Mouse (Mus musculus) left cerebral cortex, postnatal 36 days (tissue): ENCODE measurements around the gene Olfr1029. TPM values are rescaled to one million over a fixed set of nuclear protein-coding genes. Genes with fewer than 3 reads are reported as not detected.
"Not testable (repeated sequence)": the region's sequence is repeated elsewhere in the genome, so short reads cannot be mapped to it uniquely, and the experiment has no call there.

Experiments used
- DNase-seq, 2 experiments: peaks; one replicate each; pipeline ENCODE4 v3.0.0; 2021 to 2022; ENCODE audit warnings: low spot score in 2 of 2, mixed read lengths in 1 of 2
- intact Hi-C: fragments of 180-260 bp; cut with DNase I; formaldehyde crosslinking; loops from one replicate; pipeline ENCODE4 v1.15.1; 2025
- total RNA-seq, 2 experiments: library from RNA; stranded (reverse); gene quantifications; 2 replicates each; pipeline ENCODE4 v1.2.3; 2021

Gene Olfr1029
- total RNA-seq = not detected

DNA sequence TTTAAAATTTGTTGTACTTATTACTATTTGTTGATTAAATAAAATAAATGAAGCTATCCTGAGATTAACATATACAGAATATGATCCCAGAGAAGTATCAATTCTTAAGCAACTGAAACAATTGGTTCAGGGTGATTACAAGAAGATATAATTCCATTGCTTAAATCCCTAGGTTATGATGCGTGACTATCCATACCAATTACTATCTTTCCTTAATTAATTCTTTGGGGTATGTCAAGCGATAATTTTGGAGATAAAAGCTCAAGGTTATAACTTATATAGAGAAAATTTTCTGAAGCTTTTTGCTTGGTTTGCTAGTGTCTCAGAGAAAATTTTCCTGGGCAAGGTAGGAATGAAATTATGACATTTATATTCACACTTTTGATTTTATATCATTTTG is at the start of gene Olfr1029:
Olfr1029 (plus strand) TSS at position 301 of the 400 bp plus-strand sequence.
- no peak for DNase-seq
- intact Hi-C loops = no loop called here

- intact Hi-C loops = no loop called here
- no peak for DNase-seq
Measured at GRCm38 (mm10) chr2:85950137-85950536, 23.6 kb upstream of the Olfr1029 start, which contains the start of gene Olfr1028. TSS of gene Olfr1028 (plus strand) at chr2:85950437.

DNA sequence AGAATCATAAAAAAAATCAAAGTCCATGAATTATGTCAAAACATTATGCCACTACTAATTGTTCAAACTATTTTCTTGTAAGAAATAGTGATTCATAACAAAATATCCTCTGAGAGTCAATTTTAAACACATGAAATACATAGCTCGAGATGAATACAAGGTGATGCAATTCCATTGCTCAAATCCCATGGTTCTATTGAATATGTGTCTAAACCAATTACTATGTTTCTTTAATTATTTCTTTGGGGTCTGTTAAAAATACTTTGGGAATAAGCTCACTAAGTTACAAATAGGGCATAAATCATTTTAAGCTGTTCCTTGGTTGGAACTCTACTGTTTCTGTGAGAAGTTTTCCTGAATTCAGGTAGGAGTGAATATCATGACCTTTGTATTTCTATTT is 5.3 kb downstream of the Olfr1029 start, which contains the start of gene Olfr1030:
Olfr1030 (plus strand) TSS at position 301 of the 400 bp plus-strand sequence.
- no peak for DNase-seq
- intact Hi-C loops = no loop called here

- intact Hi-C loops = no loop called here
Measured at GRCm38 (mm10) chr2:85990004-85990403, 16.3 kb downstream of the Olfr1029 start, which contains the start of gene Olfr1031. TSS of gene Olfr1031 (plus strand) at chr2:85990304.

DNA sequence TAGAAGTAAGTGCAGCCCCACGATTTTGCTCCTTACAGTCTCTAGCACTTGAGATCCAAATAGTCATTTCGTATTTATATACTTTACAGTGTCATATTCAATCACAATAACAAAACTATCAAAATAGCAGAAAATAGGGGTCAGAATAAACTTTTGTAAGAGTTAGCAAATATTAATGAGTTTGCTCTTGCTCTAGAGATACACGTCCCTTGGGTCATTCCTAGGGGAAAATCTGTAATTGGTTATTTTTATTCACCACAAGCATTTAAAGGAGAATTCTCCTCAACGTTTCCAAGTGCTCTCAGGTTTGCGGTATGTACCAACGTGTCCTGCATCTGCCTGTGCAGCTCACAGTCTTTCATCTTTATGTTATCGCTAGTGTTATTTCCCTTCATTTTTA is 31.5 kb downstream of the Olfr1029 start, which contains the start of gene Olfr1032:
Olfr1032 (plus strand) TSS at position 301 of the 400 bp plus-strand sequence.
- intact Hi-C loops = no loop called here
- DNase-seq = no peak

More at GRCm38 (mm10) chr2:85990004-85990403, 16.3 kb downstream of the Olfr1029 start, which contains the start of gene Olfr1031:
- no peak for DNase-seq

- intact Hi-C loops, DNase-seq: not testable (repeated sequence)
Measured at GRCm38 (mm10) chr2:86020406-86020805, 46.7 kb downstream of the Olfr1029 start, which contains the start of gene Olfr1033. TSS of gene Olfr1033 (plus strand) at chr2:86020633.

- DNase-seq, intact Hi-C loops: not testable (repeated sequence)
Measured at GRCm38 (mm10) chr2:86021518-86021917, 47.8 kb downstream of the Olfr1029 start.

Other genes starting within 250 kb of the Olfr1029 start
- not detected for gene Olfr1012, start 211.1 kb upstream of the Olfr1029 start, total RNA-seq
- gene Olfr1013, start 206.8 kb upstream of the Olfr1029 start, total RNA-seq = not detected
- gene Olfr1014, start 201.2 kb upstream of the Olfr1029 start, total RNA-seq = not detected
- not detected for gene Olfr1015, start 191.9 kb upstream of the Olfr1029 start, total RNA-seq
- not detected for gene Olfr1016, start 171.4 kb upstream of the Olfr1029 start, total RNA-seq
- gene Olfr1018, start 155.4 kb upstream of the Olfr1029 start, total RNA-seq = not detected
- not detected for gene Olfr1019, start 128.4 kb upstream of the Olfr1029 start, total RNA-seq
- not detected for gene Olfr1020, start 126.9 kb upstream of the Olfr1029 start, total RNA-seq
- not detected for gene Olfr1022, start 105.3 kb upstream of the Olfr1029 start, total RNA-seq
- not detected for gene Olfr1023, start 88.3 kb upstream of the Olfr1029 start, total RNA-seq
- gene Olfr1024, start 68.8 kb upstream of the Olfr1029 start, total RNA-seq = not detected
- not detected for gene Olfr1025-ps1, start 58.7 kb upstream of the Olfr1029 start, total RNA-seq
- gene Olfr1026, start 52.3 kb upstream of the Olfr1029 start, total RNA-seq = not detected
- gene Olfr1028, start 23.5 kb upstream of the Olfr1029 start, total RNA-seq = not detected
- gene Olfr1030, start 5.4 kb downstream of the Olfr1029 start, total RNA-seq = not detected
- gene Olfr1031, start 16.4 kb downstream of the Olfr1029 start, total RNA-seq = not detected
- gene Olfr1032, start 31.6 kb downstream of the Olfr1029 start, total RNA-seq = not detected
- gene Olfr1033, start 46.7 kb downstream of the Olfr1029 start, total RNA-seq = not detected
- not detected for gene Olfr1034, start 72.0 kb downstream of the Olfr1029 start, total RNA-seq
- not detected for gene Olfr1036, start 100.1 kb downstream of the Olfr1029 start, total RNA-seq
- gene Olfr1037, start 113.5 kb downstream of the Olfr1029 start, total RNA-seq = not detected
- not detected for gene Olfr1039, start 162.0 kb downstream of the Olfr1029 start, total RNA-seq
- not detected for gene Olfr1040, start 172.8 kb downstream of the Olfr1029 start, total RNA-seq
- not detected for gene Olfr1042, start 187.9 kb downstream of the Olfr1029 start, total RNA-seq
- gene Olfr1043, start 193.6 kb downstream of the Olfr1029 start, total RNA-seq = not detected
- gene Olfr1044, start 203.9 kb downstream of the Olfr1029 start, total RNA-seq = not detected
- gene Olfr52, start 211.8 kb downstream of the Olfr1029 start, total RNA-seq = not detected
- gene Olfr1045, start 229.1 kb downstream of the Olfr1029 start, total RNA-seq = not detected
- not detected for gene Olfr1046, start 245.4 kb downstream of the Olfr1029 start, total RNA-seq